ENCODE assay signal across 28 mouse cellular contexts in genomic region chr14:27273169-27273568, GRCm38 (mm10).
DNase-seq lines count a peak whose midpoint lies in the region; ATAC-seq and TF ChIP-seq lines count a peak whose summit lies in the region.
"Had no signal": no experiment of that assay in that cellular context is flagged by ENCODE, and none has a peak within 500 bp of the region (broad histone marks: within the 10 kb centered on the region; RNA-seq: fewer than 3 reads in every experiment).

No protein-coding gene starts in this region.

- ATAC-seq in midbrain, embryonic 11.5 days (ENCODE audit: low FRiP score): no peak
- no peak for ATAC-seq in midbrain, embryonic 16.5 days
- no peak for ATAC-seq in intestine, embryonic 16.5 days
- ATAC-seq: CD4-positive, CD25-positive, alpha-beta regulatory T cell, adult 4 months; forebrain, embryonic 14.5 days; forebrain, embryonic 16.5 days; Patski had no signal

- H3K9ac ChIP-seq in midbrain, embryonic 11.5 days (ENCODE audit: low read length): no peak overlapping the region
- no peak overlapping the region for H3K9ac ChIP-seq in midbrain, embryonic 16.5 days (ENCODE audit: low read depth, low read length)
- no peak overlapping the region for H3K9ac ChIP-seq in ES-Bruce4 (ENCODE audit: low read depth, poor library complexity, severe bottlenecking)
- no peak overlapping the region for H3K9ac ChIP-seq in ES-E14 (ENCODE audit: insufficient read depth, low read depth, low read length, poor library complexity, severe bottlenecking)
- H3K9ac ChIP-seq in intestine, embryonic 16.5 days (ENCODE audit: low read depth, low read length): no peak overlapping the region
- H3K9ac ChIP-seq: embryonic facial prominence, embryonic 13.5 days; embryonic facial prominence, embryonic 15.5 days; forebrain, embryonic 12.5 days had no signal

- TF ChIP-seq POLR2A in ES-Bruce4 (IDR thresholded peaks at IDR 0.05; ENCODE audit: insufficient read depth, low read length): no peak

- peak; percentile 57 for DNase-seq in midbrain, embryonic 11.5 days (ENCODE audit: low spot score, missing footprints)
- DNase-seq in ES-E14 (ENCODE audit: low read depth, low spot score) (peak; percentile 61), WW6 (ENCODE audit: low read depth, low spot score) (peak; percentile 26)
- no peak for DNase-seq in thymus, postnatal 36 days
- DNase-seq in heart, adult 11 months: no peak
- DNase-seq: adrenal gland, adult 2 months; adrenal gland, postnatal 10 days; adrenal gland, postnatal 25 days; B cell, adult 2 months; cerebellum, adult 11 months; cerebellum, adult 18-20 months; cerebellum, adult 8-10 months; cerebellum, adult 9-11 months; cerebellum, postnatal 36 days; embryo, embryonic 11 days had no signal

- no peak for TF ChIP-seq CTCF in ES-Bruce4 (IDR thresholded peaks at IDR 0.05; ENCODE audit: low read depth, low read length)

- H3K27me3 ChIP-seq in midbrain, embryonic 11.5 days (ENCODE audit: control insufficient read depth, insufficient read depth, low read length): no peaks in the 10 kb centered on the region
- no peaks in the 10 kb centered on the region for H3K27me3 ChIP-seq in midbrain, embryonic 16.5 days (ENCODE audit: control insufficient read depth, insufficient read depth, low read depth, low read length)
- H3K27me3 ChIP-seq in ES-Bruce4 (ENCODE audit: control insufficient read depth, insufficient read depth, low read length, poor library complexity, severe bottlenecking): no peaks in the 10 kb centered on the region
- no peaks in the 10 kb centered on the region for H3K27me3 ChIP-seq in intestine, embryonic 16.5 days (replicated peaks; ENCODE audit: control insufficient read depth, insufficient read depth, low read length)
- H3K27me3 ChIP-seq: CH12.LX; embryonic facial prominence, embryonic 13.5 days; embryonic facial prominence, embryonic 15.5 days; forebrain, embryonic 12.5 days had no signal

- peaks cover 17% of the 10 kb centered on the region for H3K4me1 ChIP-seq in midbrain, embryonic 11.5 days (ENCODE audit: control insufficient read depth, insufficient read depth, low read length)
- H3K4me1 ChIP-seq in midbrain, embryonic 16.5 days (ENCODE audit: control insufficient read depth, insufficient read depth, low read length): peaks cover 15% of the 10 kb centered on the region
- H3K4me1 ChIP-seq in ES-Bruce4 (ENCODE audit: control insufficient read depth, insufficient read depth, low read length): peaks cover 8% of the 10 kb centered on the region
- peaks cover 2 to 16% of the 10 kb centered on the region in 2 experiments; a peak in 2 of 4 replicates for H3K4me1 ChIP-seq in ES-E14 (ENCODE audit: control insufficient read depth in 2 of 2, insufficient read depth in 2 of 2, low read length in 2 of 2, poor library complexity in 1 of 2)
- H3K4me1 ChIP-seq in intestine, embryonic 16.5 days (ENCODE audit: control insufficient read depth, insufficient read depth, low read length): no peaks in the 10 kb centered on the region

- peak; percentile 88 for TF ChIP-seq EP300 in ES-Bruce4 (IDR thresholded peaks at IDR 0.05; ENCODE audit: insufficient read depth, low read depth, low read length)

- no peak overlapping the region for H3K4me2 ChIP-seq in midbrain, embryonic 11.5 days
- no peak overlapping the region for H3K4me2 ChIP-seq in midbrain, embryonic 16.5 days (ENCODE audit: low read length)
- H3K4me2 ChIP-seq in intestine, embryonic 16.5 days (ENCODE audit: low read depth, low read length): no peak overlapping the region
- H3K4me2 ChIP-seq: embryonic facial prominence, embryonic 13.5 days; embryonic facial prominence, embryonic 15.5 days; forebrain, embryonic 12.5 days had no signal

- no peaks in the 10 kb centered on the region for H3K9me3 ChIP-seq in midbrain, embryonic 11.5 days (ENCODE audit: control insufficient read depth, low read length)
- H3K9me3 ChIP-seq in midbrain, embryonic 16.5 days (replicated peaks; ENCODE audit: control insufficient read depth, low read length, poor library complexity, severe bottlenecking): no peaks in the 10 kb centered on the region
- H3K9me3 ChIP-seq in ES-Bruce4 (replicated peaks; ENCODE audit: control insufficient read depth, insufficient read depth, low read length, poor library complexity, severe bottlenecking): peaks cover 11% of the 10 kb centered on the region
- peaks cover 2% of the 10 kb centered on the region; the same call in 1 of the 2 replicates for H3K9me3 ChIP-seq in ES-E14 (ENCODE audit: control insufficient read depth, insufficient read depth, low read depth, low read length)
- no peaks in the 10 kb centered on the region for H3K9me3 ChIP-seq in intestine, embryonic 16.5 days (ENCODE audit: control insufficient read depth, low read length)
- H3K9me3 ChIP-seq: embryonic facial prominence, embryonic 13.5 days; embryonic facial prominence, embryonic 15.5 days; forebrain, embryonic 10.5 days; forebrain, embryonic 12.5 days had no signal

- no peak overlapping the region for H3K4me3 ChIP-seq in midbrain, embryonic 11.5 days (ENCODE audit: low read depth, low read length)
- no peak overlapping the region for H3K4me3 ChIP-seq in midbrain, embryonic 16.5 days (ENCODE audit: low read depth, low read length)
- H3K4me3 ChIP-seq in ES-Bruce4 (ENCODE audit: low read depth, low read length) (no peak overlapping the region), ES-E14 (ENCODE audit: insufficient read depth in 1 of 2, low read depth in 1 of 2, low read length in 2 of 2, poor library complexity in 1 of 2, severe bottlenecking in 1 of 2) (no peak overlapping the region)
- no peak overlapping the region for H3K4me3 ChIP-seq in intestine, embryonic 16.5 days (ENCODE audit: low read length)
- H3K4me3 ChIP-seq: embryonic facial prominence, embryonic 13.5 days; embryonic facial prominence, embryonic 15.5 days; erythroblast, embryonic 14.5 days; forebrain, embryonic 10.5 days; forebrain, embryonic 12.5 days had no signal

- no peak overlapping the region for H3K27ac ChIP-seq in midbrain, embryonic 11.5 days (ENCODE audit: low read depth, low read length)
- no peak overlapping the region for H3K27ac ChIP-seq in midbrain, embryonic 16.5 days (ENCODE audit: low read length)
- H3K27ac ChIP-seq in ES-Bruce4 (ENCODE audit: insufficient read depth, low read length): peak overlapping the region; percentile 98
- H3K27ac ChIP-seq in ES-E14 (ENCODE audit: insufficient read depth, low read depth, low read length, poor library complexity, severe bottlenecking): peak overlapping the region; percentile 93; the same call in 1 of the 2 replicates
- H3K27ac ChIP-seq in intestine, embryonic 16.5 days (ENCODE audit: low read length): no peak overlapping the region
- H3K27ac ChIP-seq: embryonic facial prominence, embryonic 13.5 days; embryonic facial prominence, embryonic 15.5 days; forebrain, embryonic 10.5 days; forebrain, embryonic 12.5 days had no signal

- in situ Hi-C loops in ES-E14 (cut with MboI; ENCODE audit: low sequenced_read_pairs in 2 of 2, unreplicated experiment in 2 of 2): no loop called here

- no peaks in the 10 kb centered on the region for H3K36me3 ChIP-seq in midbrain, embryonic 11.5 days (ENCODE audit: control insufficient read depth, insufficient read depth, low read length)
- no peaks in the 10 kb centered on the region for H3K36me3 ChIP-seq in midbrain, embryonic 16.5 days (ENCODE audit: control insufficient read depth, insufficient read depth, low read length)
- no peaks in the 10 kb centered on the region for H3K36me3 ChIP-seq in ES-Bruce4 (ENCODE audit: control insufficient read depth, insufficient read depth, low read length, poor library complexity, severe bottlenecking)
- peaks cover 9% of the 10 kb centered on the region; the same call in 1 of the 2 replicates for H3K36me3 ChIP-seq in ES-E14 (ENCODE audit: control insufficient read depth, insufficient read depth, low read length, poor library complexity, severe bottlenecking)
- H3K36me3 ChIP-seq in intestine, embryonic 16.5 days (ENCODE audit: control insufficient read depth, insufficient read depth, low read length): no peaks in the 10 kb centered on the region
- H3K36me3 ChIP-seq: embryonic facial prominence, embryonic 13.5 days; embryonic facial prominence, embryonic 15.5 days; forebrain, embryonic 10.5 days; forebrain, embryonic 12.5 days had no signal

TF ChIP-seq in ES-E14, 5 proteins besides CTCF, POLR2A, EP300 and RAD21:
- TF ChIP-seq ZC3H11A (IDR thresholded peaks at IDR 0.05; ENCODE audit: borderline replicate concordance, low read depth, low read length) (no peak), MAFK (IDR thresholded peaks at IDR 0.05; ENCODE audit: insufficient read depth, low read depth, low read length) (no peak), ZNF384 (IDR thresholded peaks at IDR 0.05; ENCODE audit: low read depth, low read length) (no peak), CHD2 (IDR thresholded peaks at IDR 0.05; ENCODE audit: low read depth, low read length) (no peak), HCFC1 (IDR thresholded peaks at IDR 0.05; ENCODE audit: borderline replicate concordance, insufficient read depth, low read length) (no peak)

Comparison
In these comparisons a context has a peak if more than half of its experiments do, and no peak if none do; other contexts are left out.
1. DNase-seq: peak in midbrain, embryonic 11.5 days (single experiment), ES-E14 (single experiment) and WW6 (single experiment); none in thymus, postnatal 36 days (0 of 2) and heart, adult 11 months (single experiment).
2. H3K27ac ChIP-seq: peak in ES-Bruce4 (single experiment) and ES-E14 (single experiment); none in midbrain, embryonic 11.5 days (single experiment), midbrain, embryonic 16.5 days (single experiment) and intestine, embryonic 16.5 days (single experiment).